In the genomic region with DNA sequence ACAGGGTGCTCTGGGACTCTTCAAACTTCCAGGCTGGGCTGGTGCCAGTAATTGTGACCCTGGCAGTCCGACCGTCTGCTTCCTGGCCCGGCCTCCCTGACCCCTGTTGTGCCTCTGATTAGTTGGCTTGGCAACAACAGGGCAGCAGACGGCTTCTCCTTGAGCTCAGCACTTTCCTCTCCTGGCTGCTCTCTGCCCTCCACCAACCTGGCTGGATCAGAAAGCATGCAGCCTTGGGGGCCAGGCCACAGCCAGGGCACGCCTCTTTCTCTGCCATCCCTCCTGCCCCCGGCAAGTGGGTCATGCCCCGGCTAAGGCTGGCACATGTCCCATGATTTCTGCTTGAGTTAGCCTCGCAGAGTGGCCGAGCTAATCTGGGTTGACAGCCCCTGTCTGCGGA, we compare ENCODE assay signal across 11 mouse cellular contexts. TPM values are rescaled to one million over a fixed set of nuclear protein-coding genes. Genes with fewer than 3 reads are reported as not detected.
DNase-seq lines count a peak whose midpoint lies in the region; ATAC-seq and TF ChIP-seq lines count a peak whose summit lies in the region.
"Had no signal": no experiment of that assay in that cellular context is flagged by ENCODE, and none has a peak within 500 bp of the region (broad histone marks: within the 10 kb centered on the region; RNA-seq: fewer than 3 reads in every experiment).

No protein-coding gene starts in this region.

- DNase-seq in forebrain, embryonic 10.5 days (ENCODE audit: extremely low spot score, low spot score) = no peak
- peak; percentile 40 for DNase-seq in lung, postnatal 10 days
- no peak for DNase-seq in lung, adult 2 months
- peak; percentile 97 to 99 for DNase-seq in cerebellum, postnatal 14 days
- DNase-seq in lung, postnatal 4 days = peak; percentile 16 to 50
- no peak for DNase-seq in left cerebral cortex, adult 11 months (ENCODE audit: low spot score)

- no peak for TF ChIP-seq POLR2A in lung, adult 2 months (IDR thresholded peaks at IDR 0.05; ENCODE audit: borderline replicate concordance, extremely low read depth, low read depth, low read length)

- H3K27me3 ChIP-seq in forebrain, embryonic 10.5 days (ENCODE audit: poor library complexity, severe bottlenecking) = no peaks in the 10 kb centered on the region; the same call in 1 of the 2 replicates
- 0 out of 2 replicates have a peak, but pooled peaks cover 2% of the 10 kb centered on the region for H3K27me3 ChIP-seq in forebrain, embryonic 13.5 days
- H3K27me3 ChIP-seq in midbrain, embryonic 16.5 days (ENCODE audit: control insufficient read depth, insufficient read depth, low read depth, low read length) = no peaks in the 10 kb centered on the region

- no peaks in the 10 kb centered on the region for H3K36me3 ChIP-seq in forebrain, embryonic 10.5 days (replicated peaks)
- no peaks in the 10 kb centered on the region for H3K36me3 ChIP-seq in forebrain, embryonic 13.5 days (ENCODE audit: poor library complexity, severe bottlenecking)
- H3K36me3 ChIP-seq in midbrain, embryonic 16.5 days (ENCODE audit: control insufficient read depth, insufficient read depth, low read length) = no peaks in the 10 kb centered on the region; the same call in 1 of the 2 replicates
- H3K36me3 ChIP-seq: limb, embryonic 15.5 days had no signal

- H3K27ac ChIP-seq in forebrain, embryonic 10.5 days = peak overlapping the region; percentile 31; the same call in 1 of the 2 replicates
- H3K27ac ChIP-seq in forebrain, embryonic 13.5 days = no peak overlapping the region
- no peak overlapping the region for H3K27ac ChIP-seq in midbrain, embryonic 16.5 days (ENCODE audit: low read length)
- H3K27ac ChIP-seq: limb, embryonic 15.5 days had no signal

- no peak overlapping the region for H3K9ac ChIP-seq in forebrain, embryonic 13.5 days
- no peak overlapping the region for H3K9ac ChIP-seq in midbrain, embryonic 16.5 days (ENCODE audit: low read depth, low read length)
- H3K9ac ChIP-seq: limb, embryonic 15.5 days had no signal

- H3K4me3 ChIP-seq in forebrain, embryonic 10.5 days = no peak overlapping the region
- H3K4me3 ChIP-seq in forebrain, embryonic 13.5 days = no peak overlapping the region
- H3K4me3 ChIP-seq in lung, adult 2 months (replicated peaks; ENCODE audit: extremely low read depth, low read depth, low read length) = no peak overlapping the region
- no peak overlapping the region for H3K4me3 ChIP-seq in midbrain, embryonic 16.5 days (ENCODE audit: low read depth, low read length)
- H3K4me3 ChIP-seq: limb, embryonic 15.5 days had no signal

- TF ChIP-seq CTCF in lung, adult 2 months (IDR thresholded peaks at IDR 0.05; ENCODE audit: insufficient read depth, low read length) = no peak

- no peaks in the 10 kb centered on the region for H3K9me3 ChIP-seq in forebrain, embryonic 10.5 days
- no peaks in the 10 kb centered on the region for H3K9me3 ChIP-seq in forebrain, embryonic 13.5 days (replicated peaks)
- H3K9me3 ChIP-seq in midbrain, embryonic 16.5 days (replicated peaks; ENCODE audit: control insufficient read depth, low read length, poor library complexity, severe bottlenecking) = no peaks in the 10 kb centered on the region; the same call in 1 of the 2 replicates
- H3K9me3 ChIP-seq: limb, embryonic 15.5 days had no signal

- no peak overlapping the region for H3K4me2 ChIP-seq in forebrain, embryonic 13.5 days
- H3K4me2 ChIP-seq in midbrain, embryonic 16.5 days (ENCODE audit: low read length) = no peak overlapping the region
- H3K4me2 ChIP-seq: limb, embryonic 15.5 days had no signal

- 42% methylated on average over 10 of the region's 10 CpGs for WGBS in forebrain, embryonic 10.5 days
- WGBS in forebrain, embryonic 13.5 days = 24% methylated on average over 10 of the region's 10 CpGs
- 22% methylated on average over 10 of the region's 10 CpGs for WGBS in lung, adult 2 months
- WGBS in midbrain, embryonic 16.5 days = 38% methylated on average over 10 of the region's 10 CpGs

- no peak for ATAC-seq in forebrain, embryonic 13.5 days
- no peak for ATAC-seq in midbrain, embryonic 16.5 days
- ATAC-seq: forebrain, embryonic 14.5 days had no signal

- H3K4me1 ChIP-seq in forebrain, embryonic 10.5 days = peaks cover 9% of the 10 kb centered on the region
- 0 out of 2 replicates have a peak, but pooled peaks cover 8% of the 10 kb centered on the region for H3K4me1 ChIP-seq in forebrain, embryonic 13.5 days
- no peaks in the 10 kb centered on the region for H3K4me1 ChIP-seq in lung, adult 2 months (ENCODE audit: control insufficient read depth, insufficient read depth, low read length)
- no peaks in the 10 kb centered on the region for H3K4me1 ChIP-seq in midbrain, embryonic 16.5 days (ENCODE audit: control insufficient read depth, insufficient read depth, low read length)
- H3K4me1 ChIP-seq: limb, embryonic 15.5 days had no signal

RNA-seq across cellular contexts. Expression of a gene that starts 56.0 kb away (rescaled TPM):
- polyA plus RNA-seq in forebrain, embryonic 10.5 days (2016; fragmentation: Nextera tagmentation; extraction: Ambion mirVana) = 0.02 and 0.04 TPM in 2 replicates
- 0.25 and 0.39 TPM in 2 replicates for polyA plus RNA-seq in forebrain, embryonic 13.5 days (2015; fragmentation: Nextera tagmentation; extraction: Ambion mirVana)
- 0.80 and 1.2 TPM in 2 replicates for polyA plus RNA-seq in lung, adult 2 months (2012; rRNA removed)
- 1.0 and 1.4 TPM in 2 replicates for polyA plus RNA-seq in midbrain, embryonic 16.5 days (2015; fragmentation: Nextera tagmentation; extraction: Ambion mirVana)
- polyA plus RNA-seq: intestine, embryonic 14.5 days had no signal

Comparison
In these comparisons a context has a peak if more than half of its experiments do, and no peak if none do; other contexts are left out.
1. DNase-seq: peak in lung, postnatal 10 days (single experiment), cerebellum, postnatal 14 days (2 of 2) and lung, postnatal 4 days (2 of 2); none in forebrain, embryonic 10.5 days (single experiment), lung, adult 2 months (single experiment) and left cerebral cortex, adult 11 months (single experiment).